Mouse (Mus musculus) CH12.LX (cell line): ENCODE results near the gene Bms1. TPM values are rescaled to one million over a fixed set of nuclear protein-coding genes. Genes with fewer than 3 reads are reported as not detected.

Experiments
- DNase-seq: peaks from one replicate; pipeline ENCODE4 v3.0.0-alpha.2; 2013; ENCODE audit errors: extremely low read depth
- H3K27ac ChIP-seq: 2 replicates; pipeline ENCODE4 v1.5.1; 2012; ENCODE audit warnings: low read depth, mild to moderate bottlenecking, control low read depth, moderate library complexity; ENCODE audit not compliant: insufficient read depth
- H3K27me3 ChIP-seq: replicated peaks from 2 replicates; pipeline ENCODE3; 2012; ENCODE audit warnings: inconsistent platforms
- H3K36me3 ChIP-seq, 2 experiments: replicated peaks in 1 of 2; 2 replicates each; pipeline versions ENCODE3 to v1.6.1; 2012; ENCODE audit warnings: inconsistent platforms in 1 of 2, low read length in 1 of 2, mild to moderate bottlenecking in 1 of 2, mixed read lengths in 1 of 2, moderate library complexity in 1 of 2; ENCODE audit not compliant: control insufficient read depth in 1 of 2, insufficient read depth in 1 of 2
- H3K4me1 ChIP-seq, 2 experiments: 2 replicates each; pipeline ENCODE4 v1.6.1; 2012; ENCODE audit warnings: inconsistent platforms in 1 of 2, moderate library complexity in 1 of 2; ENCODE audit not compliant: insufficient read depth in 2 of 2, control insufficient read depth in 1 of 2
- H3K4me2 ChIP-seq: 2 replicates; pipeline ENCODE4 v1.6.1; 2012; ENCODE audit warnings: low read depth, mild to moderate bottlenecking, control low read depth; ENCODE audit not compliant: poor library complexity, insufficient read depth, severe bottlenecking
- H3K4me3 ChIP-seq, 3 experiments: fragments of 150-350 bp in 1 of 3; sonication (generic) in 1 of 3; replicated peaks in 1 of 3; 2 replicates each; pipeline versions ENCODE3 to v1.5.1; 2011 to 2012; ENCODE audit warnings: low read depth in 2 of 3, low read length in 2 of 3, mild to moderate bottlenecking in 2 of 3, moderate library complexity in 2 of 3, control low read depth in 1 of 3, improper control_type of control experiment in 1 of 3, inconsistent platforms in 1 of 3, mixed read lengths in 1 of 3; ENCODE audit not compliant: poor library complexity in 1 of 3
- H3K79me2 ChIP-seq: replicated peaks from 2 replicates; pipeline ENCODE4 v1.6.1; 2012; ENCODE audit warnings: mild to moderate bottlenecking, moderate library complexity; ENCODE audit not compliant: control insufficient read depth, poor library complexity, insufficient read depth, severe bottlenecking; ENCODE audit errors: extremely low read depth
- H3K9ac ChIP-seq: 2 replicates; pipeline ENCODE4 v1.6.1; 2012; ENCODE audit warnings: low read depth, mild to moderate bottlenecking, control low read depth, moderate library complexity; ENCODE audit not compliant: insufficient read depth
- H3K9me3 ChIP-seq: replicated peaks from 2 replicates; pipeline ENCODE3; 2012; ENCODE audit warnings: low read length, inconsistent platforms, mixed read lengths
- BHLHE40 ChIP-seq: IDR thresholded peaks from 2 replicates; pipeline ENCODE4 v1.6.1; 2011; ENCODE audit warnings: mild to moderate bottlenecking, low read depth, low read length, improper control_type of control experiment
- CHD1 ChIP-seq: IDR thresholded peaks from 2 replicates; pipeline ENCODE4 v1.6.1; 2012; ENCODE audit warnings: low read depth, low read length, improper control_type of control experiment, inconsistent platforms
- CHD2 ChIP-seq: IDR thresholded peaks from 2 replicates; pipeline ENCODE4 v1.6.1; 2011; ENCODE audit warnings: low read length, improper control_type of control experiment
- CTCF ChIP-seq, 2 experiments: IDR thresholded peaks in 1 of 2; conservative IDR thresholded peaks in 1 of 2; 2 replicates each; pipeline ENCODE4 v1.5.1; 2011 to 2012; ENCODE audit warnings: low read depth in 2 of 2, low read length in 2 of 2, improper control_type of control experiment in 1 of 2, inconsistent platforms in 1 of 2, mild to moderate bottlenecking in 1 of 2, moderate library complexity in 1 of 2
- E2F4 ChIP-seq: IDR thresholded peaks from 2 replicates; pipeline ENCODE4 v1.6.1; 2011; ENCODE audit warnings: low read depth, low read length, improper control_type of control experiment; ENCODE audit not compliant: insufficient replicate concordance
- ELF1 ChIP-seq: IDR thresholded peaks from 2 replicates; pipeline ENCODE4 v1.6.1; 2014; ENCODE audit warnings: low read depth, mild to moderate bottlenecking, inconsistent platforms, low read length, improper control_type of control experiment
- EP300 ChIP-seq: IDR thresholded peaks from 2 replicates; pipeline ENCODE4 v1.6.1; 2011; ENCODE audit warnings: low read length, improper control_type of control experiment
- ETS1 ChIP-seq: conservative IDR thresholded peaks from 2 replicates; pipeline ENCODE4 v1.6.1; 2012; ENCODE audit warnings: low read depth, mild to moderate bottlenecking, inconsistent platforms, low read length, improper control_type of control experiment, moderate library complexity
- JUN ChIP-seq: IDR thresholded peaks from 2 replicates; pipeline ENCODE4 v1.6.1; 2011; ENCODE audit warnings: low read depth, mild to moderate bottlenecking, low read length, improper control_type of control experiment, moderate library complexity; ENCODE audit not compliant: insufficient read depth
- JUND ChIP-seq: conservative IDR thresholded peaks from 2 replicates; pipeline ENCODE4 v1.6.1; 2011; ENCODE audit warnings: low read depth, low read length, improper control_type of control experiment
- KAT2A ChIP-seq: IDR thresholded peaks from 2 replicates; pipeline ENCODE4 v1.6.1; 2012; ENCODE audit warnings: low read length, improper control_type of control experiment, inconsistent platforms; ENCODE audit not compliant: insufficient replicate concordance
- MAFK ChIP-seq: IDR thresholded peaks from 2 replicates; pipeline ENCODE4 v1.6.1; 2011; ENCODE audit warnings: low read length, improper control_type of control experiment; ENCODE audit not compliant: insufficient replicate concordance
- MEF2A ChIP-seq: IDR thresholded peaks from 2 replicates; pipeline ENCODE4 v1.6.1; 2014; ENCODE audit warnings: low read depth, mild to moderate bottlenecking, inconsistent platforms, low read length, improper control_type of control experiment, borderline replicate concordance
- MXI1 ChIP-seq: IDR thresholded peaks from 2 replicates; pipeline ENCODE4 v1.6.1; 2011; ENCODE audit warnings: mild to moderate bottlenecking, low read depth, low read length, improper control_type of control experiment
- MYC ChIP-seq: IDR thresholded peaks from 2 replicates; pipeline ENCODE4 v1.6.1; 2011; ENCODE audit warnings: low read depth, mild to moderate bottlenecking, improper control_type of control experiment, low read length
- NELFE ChIP-seq: IDR thresholded peaks from 2 replicates; pipeline ENCODE4 v1.6.1; 2011; ENCODE audit warnings: low read depth, low read length, improper control_type of control experiment
- NRF1 ChIP-seq: IDR thresholded peaks from 2 replicates; pipeline ENCODE4 v1.6.1; 2014; ENCODE audit warnings: low read depth, mild to moderate bottlenecking, inconsistent platforms, low read length, improper control_type of control experiment, moderate library complexity
- PAX5 ChIP-seq: IDR thresholded peaks from 2 replicates; pipeline ENCODE4 v1.6.1; 2012; ENCODE audit warnings: low read length, inconsistent platforms, mixed read lengths
- POLR2A ChIP-seq: IDR thresholded peaks from 2 replicates; pipeline ENCODE4 v1.6.1; 2011; ENCODE audit warnings: low read depth, mild to moderate bottlenecking, improper control_type of control experiment, low read length
- POLR2AphosphoS2 ChIP-seq: IDR thresholded peaks from 2 replicates; pipeline ENCODE4 v1.6.1; 2011; ENCODE audit warnings: low read depth, low read length, improper control_type of control experiment
- RAD21 ChIP-seq: IDR thresholded peaks from 2 replicates; pipeline ENCODE4 v1.6.1; 2011; ENCODE audit warnings: low read depth, mild to moderate bottlenecking, low read length, improper control_type of control experiment, moderate library complexity
- SIN3A ChIP-seq: IDR thresholded peaks from 2 replicates; pipeline ENCODE4 v1.6.1; 2012; ENCODE audit warnings: low read length, improper control_type of control experiment, inconsistent platforms
- SMC3 ChIP-seq: IDR thresholded peaks from 2 replicates; pipeline ENCODE4 v1.6.1; 2011; ENCODE audit warnings: low read depth, low read length, improper control_type of control experiment
- TCF12 ChIP-seq: IDR thresholded peaks from 2 replicates; pipeline ENCODE4 v1.6.1; 2014; ENCODE audit warnings: low read depth, mild to moderate bottlenecking, inconsistent platforms, low read length, improper control_type of control experiment
- USF1 ChIP-seq: IDR thresholded peaks from 2 replicates; pipeline ENCODE4 v1.6.1; 2014; ENCODE audit warnings: low read depth, mild to moderate bottlenecking, inconsistent platforms, low read length, improper control_type of control experiment
- ZC3H11A ChIP-seq: IDR thresholded peaks from 2 replicates; pipeline ENCODE4 v1.6.1; 2012; ENCODE audit warnings: low read depth, mild to moderate bottlenecking, inconsistent platforms, low read length, improper control_type of control experiment
- ZKSCAN1 ChIP-seq: IDR thresholded peaks from 2 replicates; pipeline ENCODE4 v1.6.1; 2012; ENCODE audit warnings: low read depth, inconsistent platforms, low read length, improper control_type of control experiment, borderline replicate concordance
- ZMIZ1 ChIP-seq: IDR thresholded peaks from 2 replicates; pipeline ENCODE4 v1.6.1; 2012; ENCODE audit warnings: low read depth, mild to moderate bottlenecking, inconsistent platforms, low read length, improper control_type of control experiment
- ZNF384 ChIP-seq: IDR thresholded peaks from 2 replicates; pipeline ENCODE4 v1.6.1; 2012; ENCODE audit warnings: low read depth, low read length, improper control_type of control experiment, inconsistent platforms
- dilution Hi-C: fragments of 300-500 bp; cut with MboI; formaldehyde crosslinking; loops from 2 replicates; pipeline ENCODE4 v1.14.3; 2020; ENCODE audit warnings: low sequenced_read_pairs; ENCODE audit not compliant: extremely low pct_unique_long_range_greater_than_20kb, extremely low pct_ligation_motif_present
- in situ Hi-C: fragments of 300-500 bp; cut with MboI; formaldehyde crosslinking; loops from 3 replicates; pipeline ENCODE4 v1.14.3; 2019; ENCODE audit warnings: low sequenced_read_pairs, low pct_ligation_motif_present, low pct_unique_long_range_greater_than_20kb, mixed read lengths
- polyA plus RNA-seq: library from polyadenylated mRNA; unstranded; fragments of >175 nt; gene quantifications from 2 replicates; pipeline ENCODE4 v1.2.1, GENCODE M21; 2012; ENCODE audit warnings: low read depth; ENCODE audit not compliant: insufficient read length
- total RNA-seq, 2 experiments: library from RNA; depleted of rRNA; stranded (reverse); fragments of 300-350 nt in 1 of 2; fragments of >200 nt in 1 of 2; gene quantifications; 2 replicates each; pipeline ENCODE4 v1.2.3; 2012 to 2014

Gene Bms1
- total and polyA plus RNA-seq, 3 experiments: 40.7 to 108 (median 57.0) TPM

GRCm38 (mm10) chr6:118410428-118410827 lies 8.8 kb downstream of the Bms1 start:
- dilution Hi-C loops (no loop called here), in situ Hi-C loops (no loop called here)
- no peak overlapping the region for H3K4me3 ChIP-seq
- H3K27ac ChIP-seq: no peak overlapping the region
- no peak overlapping the region for H3K4me2 ChIP-seq
- no peak overlapping the region for H3K9ac ChIP-seq
- no peaks in the 10 kb centered on the region for H3K9me3 ChIP-seq
- H3K79me2 ChIP-seq: no peaks in the 10 kb centered on the region; the same call in 1 of the 2 replicates
- H3K27me3 ChIP-seq: no peaks in the 10 kb centered on the region
- peaks cover 64 to 87% of the 10 kb centered on the region in 2 experiments for H3K36me3 ChIP-seq
- DNase-seq: no peak
- TF ChIP-seq KAT2A: no peak
- no peak for TF ChIP-seq E2F4
- TF ChIP-seq MEF2A: no peak
- H3K4me1 ChIP-seq: no peaks in the 10 kb centered on the region

- no peak overlapping the region for H3K9ac ChIP-seq
- in situ Hi-C loops: no loop called here
These were observed 10.8 kb downstream of the Bms1 start for GRCm38 (mm10) chr6:118408510-118408909.

GRCm38 (mm10) chr6:118406421-118406820 lies 12.9 kb downstream of the Bms1 start:
- no peaks in the 10 kb centered on the region for H3K27me3 ChIP-seq
- in situ Hi-C loops (no loop called here), dilution Hi-C loops (no loop called here)
- no peak overlapping the region for H3K4me2 ChIP-seq
- H3K36me3 ChIP-seq: peaks cover 60 to 87% of the 10 kb centered on the region in 2 experiments
- no peak overlapping the region for H3K27ac ChIP-seq
- no peaks in the 10 kb centered on the region for H3K9me3 ChIP-seq
- no peak for DNase-seq
- no peak for TF ChIP-seq NRF1
- TF ChIP-seq CHD2: no peak
- no peak for TF ChIP-seq ZNF384
- TF ChIP-seq ELF1: no peak
- TF ChIP-seq SMC3: no peak
- no peak for TF ChIP-seq PAX5
- TF ChIP-seq NELFE: no peak
- TF ChIP-seq BHLHE40: no peak
- no peak for TF ChIP-seq E2F4
- no peak for TF ChIP-seq ZC3H11A
- no peak for TF ChIP-seq JUND
- TF ChIP-seq ZMIZ1: no peak
- TF ChIP-seq EP300: no peak
- TF ChIP-seq MXI1: no peak
- no peak for TF ChIP-seq POLR2A
- no peak for TF ChIP-seq RAD21
- TF ChIP-seq ZKSCAN1: no peak
- no peak for TF ChIP-seq SIN3A
- H3K9ac ChIP-seq: no peak overlapping the region
- H3K79me2 ChIP-seq: no peaks in the 10 kb centered on the region; the same call in 1 of the 2 replicates
- H3K4me1 ChIP-seq: no peaks in the 10 kb centered on the region
- no peak overlapping the region for H3K4me3 ChIP-seq

More at GRCm38 (mm10) chr6:118408510-118408909, 10.8 kb downstream of the Bms1 start:
- H3K27ac ChIP-seq: no peak overlapping the region
- TF ChIP-seq CHD1 (no peak), JUND (no peak), POLR2AphosphoS2 (no peak), CTCF (conservative IDR thresholded peaks at IDR 0.05 in 1 of 2, IDR thresholded peaks at IDR 0.05 in 1 of 2; ENCODE audit: low read depth in 2 of 2, low read length in 2 of 2) (no peak), ETS1 (no peak), MXI1 (no peak), USF1 (no peak), TCF12 (no peak), NRF1 (no peak), MAFK (no peak), MEF2A (no peak), ZNF384 (no peak), EP300 (no peak), RAD21 (no peak), JUN (no peak), BHLHE40 (no peak), ZC3H11A (no peak), MYC (no peak)
- TF ChIP-seq, all 38 proteins: peak for 0
- no peaks in the 10 kb centered on the region for H3K27me3 ChIP-seq
- H3K4me1 ChIP-seq: no peaks in the 10 kb centered on the region
- H3K79me2 ChIP-seq: no peaks in the 10 kb centered on the region; the same call in 1 of the 2 replicates
- H3K36me3 ChIP-seq: peaks cover 73 to 89% of the 10 kb centered on the region in 2 experiments
- DNase-seq: no peak
- no peaks in the 10 kb centered on the region for H3K9me3 ChIP-seq
- no peak overlapping the region for H3K4me3 ChIP-seq
- dilution Hi-C loops: no loop called here
- H3K4me2 ChIP-seq: no peak overlapping the region
